Mouse (Mus musculus): Measurements from ENCODE around the gene Gm11627. TPM values are rescaled to one million over a fixed set of nuclear protein-coding genes. Genes with fewer than 3 reads are reported as not detected.
"Not testable (repeated sequence)": the region's sequence is repeated elsewhere in the genome, so short reads cannot be mapped to it uniquely, and the experiment has no call there.

Gene Gm11627
- polyA plus RNA-seq, 1 experiment from 2014 or later: 11.8 TPM

- H3K9me3 ChIP-seq; H3K4me3 ChIP-seq; DNase-seq (ENCODE audit: extremely low spot score, low spot score); H3K4me1 ChIP-seq; H3K27ac ChIP-seq; H3K27me3 ChIP-seq (ENCODE audit: poor library complexity, severe bottlenecking): not testable (repeated sequence)
- peaks cover 41% of the 10 kb centered on the region for H3K36me3 ChIP-seq (replicated peaks)
These were observed 39.0 kb downstream of the Gm11627 start for GRCm38 (mm10) chr11:102540286-102540685.

GRCm38 (mm10) chr11:102539690-102540089 is 39.6 kb downstream of the Gm11627 start:
- Histone ChIP-seq H3K9me3 (no peaks in the 10 kb centered on the region), H3K4me1 (no peaks in the 10 kb centered on the region), H3K4me3 (no peak overlapping the region), H3K27ac (no peak overlapping the region), H3K27me3 (ENCODE audit: poor library complexity, severe bottlenecking) (no peaks in the 10 kb centered on the region), H3K36me3 (replicated peaks) (peaks cover 39% of the 10 kb centered on the region)
- DNase-seq (ENCODE audit: extremely low spot score, low spot score): no peak
- WGBS: 88% methylated on average over 1 of the region's 1 CpGs

GRCm38 (mm10) chr11:102536210-102536609 is 43.1 kb downstream of the Gm11627 start:
- Histone ChIP-seq H3K9me3 (no peaks in the 10 kb centered on the region), H3K4me3 (no peak overlapping the region), H3K27ac (no peak overlapping the region), H3K36me3 (replicated peaks) (peaks cover 41% of the 10 kb centered on the region), H3K4me1 (no peaks in the 10 kb centered on the region), H3K27me3 (ENCODE audit: poor library complexity, severe bottlenecking) (no peaks in the 10 kb centered on the region)
- DNase-seq (ENCODE audit: extremely low spot score, low spot score): no peak
- WGBS: 71% methylated on average over 3 of the region's 3 CpGs

- no peaks in the 10 kb centered on the region for H3K27me3 ChIP-seq (ENCODE audit: poor library complexity, severe bottlenecking)
- H3K4me1 ChIP-seq: peaks cover 4% of the 10 kb centered on the region; the same call in 1 of the 2 replicates
- no peak overlapping the region for H3K27ac ChIP-seq
- no peaks in the 10 kb centered on the region for H3K9me3 ChIP-seq
- DNase-seq (ENCODE audit: extremely low spot score, low spot score): no peak
- H3K4me3 ChIP-seq: no peak overlapping the region
- WGBS: 95% methylated on average over 2 of the region's 2 CpGs
- H3K36me3 ChIP-seq (replicated peaks): peaks cover 46% of the 10 kb centered on the region
These were observed 45.2 kb downstream of the Gm11627 start for GRCm38 (mm10) chr11:102534078-102534477.

- Histone ChIP-seq H3K4me1 (peaks cover 6% of the 10 kb centered on the region; the same call in 1 of the 2 replicates), H3K27me3 (ENCODE audit: poor library complexity, severe bottlenecking) (no peaks in the 10 kb centered on the region), H3K27ac (no peak overlapping the region), H3K36me3 (replicated peaks) (peaks cover 35% of the 10 kb centered on the region), H3K4me3 (no peak overlapping the region), H3K9me3 (no peaks in the 10 kb centered on the region)
- no peak for DNase-seq (ENCODE audit: extremely low spot score, low spot score)
- WGBS: 79% methylated on average over 5 of the region's 5 CpGs
These were observed 47.8 kb downstream of the Gm11627 start for GRCm38 (mm10) chr11:102531425-102531824.

Other genes with a start within 250 kb of the Gm11627 start
- 37.4 and 52.1 TPM in 2 replicates for gene Slc4a1, start 213.3 kb downstream of the Gm11627 start, polyA plus RNA-seq (2016; fragmentation: Nextera tagmentation; extraction: Ambion mirVana)
- gene Rundc3a, start 186.1 kb downstream of the Gm11627 start, polyA plus RNA-seq (2016; fragmentation: Nextera tagmentation; extraction: Ambion mirVana): 10.5 and 13.5 TPM in 2 replicates
- gene Slc25a39, start 171.5 kb downstream of the Gm11627 start, polyA plus RNA-seq (2016; fragmentation: Nextera tagmentation; extraction: Ambion mirVana): 255 and 262 TPM in 2 replicates
- gene Grn, start 149.1 kb downstream of the Gm11627 start, polyA plus RNA-seq (2016; fragmentation: Nextera tagmentation; extraction: Ambion mirVana): 66.2 and 70.1 TPM in 2 replicates
- gene Fam171a2, start 131.8 kb downstream of the Gm11627 start, polyA plus RNA-seq (2016; fragmentation: Nextera tagmentation; extraction: Ambion mirVana): 2.2 and 2.8 TPM in 2 replicates
- 5.0 and 6.4 TPM in 2 replicates for gene Itga2b, start 109.3 kb downstream of the Gm11627 start, polyA plus RNA-seq (2016; fragmentation: Nextera tagmentation; extraction: Ambion mirVana)
- 58.7 and 62.3 TPM in 2 replicates for gene Gpatch8, start 23.1 kb downstream of the Gm11627 start, polyA plus RNA-seq (2016; fragmentation: Nextera tagmentation; extraction: Ambion mirVana)
- 39.2 and 42.2 TPM in 2 replicates for gene Fzd2, start 24.9 kb upstream of the Gm11627 start, polyA plus RNA-seq (2016; fragmentation: Nextera tagmentation; extraction: Ambion mirVana)
- 0.10 and 0.15 TPM in 2 replicates for gene Meioc, start 84.3 kb upstream of the Gm11627 start, polyA plus RNA-seq (2016; fragmentation: Nextera tagmentation; extraction: Ambion mirVana)
- 61.7 and 65.8 TPM in 2 replicates for gene Ccdc43, start 118.3 kb upstream of the Gm11627 start, polyA plus RNA-seq (2016; fragmentation: Nextera tagmentation; extraction: Ambion mirVana)
- gene Adam11, start 182.0 kb upstream of the Gm11627 start, polyA plus RNA-seq (2016; fragmentation: Nextera tagmentation; extraction: Ambion mirVana): 11.7 and 13.2 TPM in 2 replicates
- 86.0 and 87.4 TPM in 2 replicates for gene Gjc1, start 240.2 kb upstream of the Gm11627 start, polyA plus RNA-seq (2016; fragmentation: Nextera tagmentation; extraction: Ambion mirVana)